Mouse (Mus musculus): Measurements from ENCODE around the gene Epb41. TPM values are rescaled to one million over a fixed set of nuclear protein-coding genes. Genes with fewer than 3 reads are reported as not detected.

Gene Epb41
- polyA plus RNA-seq, 1 experiment, result 7.1 TPM

GRCm38 (mm10) chr4:132039521-132039920 lies 35.6 kb downstream of the Epb41 start:
- peaks cover 7% of the 10 kb centered on the region for H3K79me3 ChIP-seq (ENCODE audit: low read depth)
- H3ac ChIP-seq (ENCODE audit: control insufficient read depth, insufficient read length, low read depth), result no peak overlapping the region
- H3K36me3 ChIP-seq (ENCODE audit: control insufficient read depth, insufficient read depth), result no peaks in the 10 kb centered on the region
- H3K79me2 ChIP-seq (ENCODE audit: control insufficient read depth, insufficient read depth), result peaks cover under 1% of the 10 kb centered on the region
- no peak for TF ChIP-seq MYOG (IDR thresholded peaks at IDR 0.05; ENCODE audit: control insufficient read depth, extremely low read depth, insufficient read length)
- TF ChIP-seq CTCF (IDR thresholded peaks at IDR 0.05; ENCODE audit: control insufficient read depth, insufficient read depth, insufficient read length), result no peak
- TF ChIP-seq USF1 (IDR thresholded peaks at IDR 0.05; ENCODE audit: low read depth), result no peak
- TF ChIP-seq MYOD1 (IDR thresholded peaks at IDR 0.05; ENCODE audit: control insufficient read depth, insufficient read length, low read depth), result no peak
- no peak for TF ChIP-seq FOSL1 (IDR thresholded peaks at IDR 0.05; ENCODE audit: insufficient read depth, low read length, poor library complexity, severe bottlenecking)
- no peak for TF ChIP-seq MAX (IDR thresholded peaks at IDR 0.05)
- no peak overlapping the region for H3K4me3 ChIP-seq (ENCODE audit: insufficient read depth, poor library complexity, severe bottlenecking)
- no peaks in the 10 kb centered on the region for H3K27me3 ChIP-seq (ENCODE audit: control insufficient read depth, insufficient read depth, insufficient read length)

DNA sequence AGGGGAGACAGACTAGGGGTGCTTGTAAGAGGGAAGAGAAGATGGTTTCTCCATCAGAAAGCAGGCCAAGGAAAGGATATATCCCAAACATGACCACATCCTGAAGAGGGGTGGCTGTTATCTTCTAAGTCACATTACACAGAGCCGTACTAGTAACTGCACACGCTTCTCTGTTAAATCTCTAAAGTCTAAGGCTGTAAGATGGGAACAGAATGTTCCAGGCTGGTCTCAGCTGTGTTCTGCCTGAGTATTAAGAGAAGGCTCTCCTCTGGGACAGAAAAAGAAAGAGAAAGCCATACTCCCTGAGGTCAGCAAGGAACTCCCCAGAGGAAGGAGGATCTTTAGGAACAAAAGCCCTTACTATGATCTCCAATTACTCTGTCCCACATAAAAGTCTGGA lies 36.3 kb downstream of the Epb41 start:
- TF ChIP-seq MAX (IDR thresholded peaks at IDR 0.05), result no peak
- TF ChIP-seq CEBPB (IDR thresholded peaks at IDR 0.05; ENCODE audit: low read depth), result no peak
- TF ChIP-seq MYOD1 (IDR thresholded peaks at IDR 0.05; ENCODE audit: control insufficient read depth, insufficient read length, low read depth), result no peak
- Histone ChIP-seq H3K36me3 (ENCODE audit: control insufficient read depth, insufficient read depth) (no peaks in the 10 kb centered on the region), H3K79me2 (ENCODE audit: control insufficient read depth, insufficient read depth) (no peaks in the 10 kb centered on the region), H3K27me3 (ENCODE audit: control insufficient read depth, insufficient read depth, insufficient read length) (no peaks in the 10 kb centered on the region), H3K4me3 (ENCODE audit: insufficient read depth, poor library complexity, severe bottlenecking) (no peak overlapping the region), H3ac (ENCODE audit: control insufficient read depth, insufficient read length, low read depth) (no peak overlapping the region), H3K79me3 (ENCODE audit: low read depth) (peaks cover 7% of the 10 kb centered on the region)

DNA sequence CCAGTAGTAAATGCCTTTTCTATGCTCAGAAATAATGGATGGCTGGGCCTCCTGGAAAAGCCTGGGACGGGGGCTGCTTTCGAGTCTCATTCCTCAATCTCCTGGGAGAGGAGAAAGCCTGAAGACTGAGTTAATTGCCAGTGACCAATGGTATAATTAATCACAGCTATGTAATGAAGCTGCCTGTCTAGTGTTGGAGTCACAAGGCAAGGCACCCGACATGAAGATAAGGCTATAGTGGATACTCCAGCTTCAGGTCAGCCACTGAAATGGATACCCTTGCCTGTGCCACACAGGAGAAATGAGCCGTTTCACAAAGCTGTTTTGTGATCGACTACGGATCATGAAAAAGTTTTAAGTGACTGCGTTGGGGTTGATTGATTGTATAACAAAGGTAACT lies 37.1 kb downstream of the Epb41 start:
- H3K79me2 ChIP-seq (ENCODE audit: control insufficient read depth, insufficient read depth), result no peaks in the 10 kb centered on the region
- no peaks in the 10 kb centered on the region for H3K36me3 ChIP-seq (ENCODE audit: control insufficient read depth, insufficient read depth)
- H3K4me3 ChIP-seq (ENCODE audit: insufficient read depth, poor library complexity, severe bottlenecking), result no peak overlapping the region
- H3ac ChIP-seq (ENCODE audit: control insufficient read depth, insufficient read length, low read depth), result no peak overlapping the region
- no peaks in the 10 kb centered on the region for H3K27me3 ChIP-seq (ENCODE audit: control insufficient read depth, insufficient read depth, insufficient read length)
- peaks cover 8% of the 10 kb centered on the region for H3K79me3 ChIP-seq (ENCODE audit: low read depth)
- TF ChIP-seq CTCF (IDR thresholded peaks at IDR 0.05; ENCODE audit: control insufficient read depth, insufficient read depth, insufficient read length) (no peak), MYOG (IDR thresholded peaks at IDR 0.05; ENCODE audit: control insufficient read depth, extremely low read depth, insufficient read length) (no peak)

GRCm38 (mm10) chr4:132037137-132037536 lies 38.0 kb downstream of the Epb41 start:
- H3K79me2 ChIP-seq (ENCODE audit: control insufficient read depth, insufficient read depth), result no peaks in the 10 kb centered on the region
- no peak overlapping the region for H3ac ChIP-seq (ENCODE audit: control insufficient read depth, insufficient read length, low read depth)
- no peaks in the 10 kb centered on the region for H3K27me3 ChIP-seq (ENCODE audit: control insufficient read depth, insufficient read depth, insufficient read length)
- no peak overlapping the region for H3K4me3 ChIP-seq (ENCODE audit: insufficient read depth, poor library complexity, severe bottlenecking)
- no peak for TF ChIP-seq MYOG (IDR thresholded peaks at IDR 0.05; ENCODE audit: control insufficient read depth, extremely low read depth, insufficient read length)
- no peak for TF ChIP-seq CTCF (IDR thresholded peaks at IDR 0.05; ENCODE audit: control insufficient read depth, insufficient read depth, insufficient read length)
- TF ChIP-seq CEBPB (IDR thresholded peaks at IDR 0.05; ENCODE audit: low read depth), result no peak
- TF ChIP-seq USF1 (IDR thresholded peaks at IDR 0.05; ENCODE audit: low read depth), result no peak
- no peak for TF ChIP-seq FOSL1 (IDR thresholded peaks at IDR 0.05; ENCODE audit: insufficient read depth, low read length, poor library complexity, severe bottlenecking)
- no peak for TF ChIP-seq MYOD1 (IDR thresholded peaks at IDR 0.05; ENCODE audit: control insufficient read depth, insufficient read length, low read depth)
- no peak for TF ChIP-seq MAX (IDR thresholded peaks at IDR 0.05)
- peaks cover 5% of the 10 kb centered on the region for H3K79me3 ChIP-seq (ENCODE audit: low read depth)
- H3K36me3 ChIP-seq (ENCODE audit: control insufficient read depth, insufficient read depth), result no peaks in the 10 kb centered on the region

DNA sequence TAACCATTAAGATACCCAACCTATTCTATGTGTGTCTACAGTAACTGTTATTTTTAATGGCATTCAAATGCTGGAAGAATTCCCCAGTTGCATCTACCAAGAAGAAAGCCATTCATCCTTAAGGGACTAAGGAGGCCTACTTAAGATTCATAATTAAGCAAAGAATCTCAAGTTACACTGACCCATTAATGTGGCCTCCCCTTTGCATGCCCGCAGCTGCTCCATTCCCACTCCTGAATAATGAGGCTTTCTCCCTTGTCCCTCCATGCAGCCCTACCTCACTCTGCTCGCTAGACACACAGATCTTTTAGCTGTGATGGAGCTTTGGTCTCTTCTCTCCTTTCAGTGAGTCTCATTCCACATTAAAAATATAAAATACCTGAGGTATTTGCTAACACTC lies 40.9 kb downstream of the Epb41 start:
- Histone ChIP-seq H3ac (ENCODE audit: control insufficient read depth, insufficient read length, low read depth) (no peak overlapping the region), H3K79me2 (ENCODE audit: control insufficient read depth, insufficient read depth) (no peaks in the 10 kb centered on the region), H3K27me3 (ENCODE audit: control insufficient read depth, insufficient read depth, insufficient read length) (no peaks in the 10 kb centered on the region), H3K36me3 (ENCODE audit: control insufficient read depth, insufficient read depth) (no peaks in the 10 kb centered on the region), H3K4me3 (ENCODE audit: insufficient read depth, poor library complexity, severe bottlenecking) (no peak overlapping the region), H3K79me3 (ENCODE audit: low read depth) (peaks cover 4% of the 10 kb centered on the region)
- TF ChIP-seq CTCF (IDR thresholded peaks at IDR 0.05; ENCODE audit: control insufficient read depth, insufficient read depth, insufficient read length) (no peak), MYOD1 (IDR thresholded peaks at IDR 0.05; ENCODE audit: control insufficient read depth, insufficient read length, low read depth) (no peak), FOSL1 (IDR thresholded peaks at IDR 0.05; ENCODE audit: insufficient read depth, low read length, poor library complexity, severe bottlenecking) (no peak), MYOG (IDR thresholded peaks at IDR 0.05; ENCODE audit: control insufficient read depth, extremely low read depth, insufficient read length) (no peak), MAX (IDR thresholded peaks at IDR 0.05) (no peak)

DNA sequence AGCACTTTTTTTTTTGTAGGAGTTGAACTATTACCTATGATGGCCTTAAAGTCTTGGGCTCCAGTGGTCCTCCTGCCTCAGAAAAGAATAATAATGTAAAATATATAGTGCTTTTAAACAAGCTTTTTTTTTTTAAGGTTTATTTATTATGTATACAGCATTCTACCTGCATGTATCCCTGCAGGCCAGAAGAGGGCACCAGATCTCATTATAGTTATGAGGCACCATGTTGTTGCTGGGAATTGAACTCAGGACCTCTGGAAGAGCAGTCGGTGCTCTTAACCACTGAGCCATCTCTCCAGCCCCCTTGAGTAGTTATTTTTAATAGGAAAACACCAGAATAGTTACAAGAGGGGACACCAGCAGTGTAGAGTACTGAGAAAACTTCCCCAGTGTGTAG lies 41.9 kb downstream of the Epb41 start:
- Histone ChIP-seq H3K79me2 (ENCODE audit: control insufficient read depth, insufficient read depth) (no peaks in the 10 kb centered on the region), H3ac (ENCODE audit: control insufficient read depth, insufficient read length, low read depth) (no peak overlapping the region), H3K27me3 (ENCODE audit: control insufficient read depth, insufficient read depth, insufficient read length) (no peaks in the 10 kb centered on the region), H3K79me3 (ENCODE audit: low read depth) (peaks cover 4% of the 10 kb centered on the region), H3K36me3 (ENCODE audit: control insufficient read depth, insufficient read depth) (no peaks in the 10 kb centered on the region), H3K4me3 (ENCODE audit: insufficient read depth, poor library complexity, severe bottlenecking) (no peak overlapping the region)
- no peak for TF ChIP-seq FOSL1 (IDR thresholded peaks at IDR 0.05; ENCODE audit: insufficient read depth, low read length, poor library complexity, severe bottlenecking)
- no peak for TF ChIP-seq MYOD1 (IDR thresholded peaks at IDR 0.05; ENCODE audit: control insufficient read depth, insufficient read length, low read depth)
- no peak for TF ChIP-seq CEBPB (IDR thresholded peaks at IDR 0.05; ENCODE audit: low read depth)

All from C2C12 (cell line).